Mouse (Mus musculus): ENCODE data around the gene Zfhx3. TPM values are rescaled to one million over a fixed set of nuclear protein-coding genes. Genes with fewer than 3 reads are reported as not detected.

Zfhx3 gene
- polyA plus RNA-seq, 1 experiment: 6.6 TPM

- no peak overlapping the region for H3K27ac ChIP-seq (ENCODE audit: control insufficient read depth, insufficient read depth, low read depth, low read length, poor library complexity)
- no peak overlapping the region for H3K4me3 ChIP-seq (replicated peaks; ENCODE audit: control insufficient read depth, low read depth, low read length)
- WGBS: 23% methylated on average over 9 of the region's 9 CpGs
- TF ChIP-seq CTCF (IDR thresholded peaks at IDR 0.05; ENCODE audit: control insufficient read depth, insufficient read depth, low read length) (no peak), POLR2A (IDR thresholded peaks at IDR 0.05; ENCODE audit: borderline replicate concordance, control insufficient read depth, low read depth, low read length) (no peak)
- H3K4me1 ChIP-seq (ENCODE audit: control insufficient read depth, insufficient read depth, low read length): no peaks in the 10 kb centered on the region
These were observed 459.7 kb downstream of the Zfhx3 start for GRCm38 (mm10) chr8:108402149-108402548.

GRCm38 (mm10) chr8:108406716-108407494 is 464.5 kb downstream of the Zfhx3 start:
- no peak overlapping the region for H3K4me3 ChIP-seq (replicated peaks; ENCODE audit: control insufficient read depth, low read depth, low read length)
- 65% methylated on average over 25 of the region's 25 CpGs for WGBS
- H3K4me1 ChIP-seq (ENCODE audit: control insufficient read depth, insufficient read depth, low read length): no peaks in the 10 kb centered on the region
- no peak overlapping the region for H3K27ac ChIP-seq (ENCODE audit: control insufficient read depth, insufficient read depth, low read depth, low read length, poor library complexity)
- TF ChIP-seq CTCF (IDR thresholded peaks at IDR 0.05; ENCODE audit: control insufficient read depth, insufficient read depth, low read length) (no peak), POLR2A (IDR thresholded peaks at IDR 0.05; ENCODE audit: borderline replicate concordance, control insufficient read depth, low read depth, low read length) (no peak)

- 82% methylated on average over 15 of the region's 15 CpGs for WGBS
- TF ChIP-seq POLR2A (IDR thresholded peaks at IDR 0.05; ENCODE audit: borderline replicate concordance, control insufficient read depth, low read depth, low read length) (no peak), CTCF (IDR thresholded peaks at IDR 0.05; ENCODE audit: control insufficient read depth, insufficient read depth, low read length) (no peak)
These were observed 476.9 kb downstream of the Zfhx3 start for GRCm38 (mm10) chr8:108419162-108419844.

GRCm38 (mm10) chr8:108422521-108422920 is 480.1 kb downstream of the Zfhx3 start:
- Histone ChIP-seq H3K27ac (ENCODE audit: control insufficient read depth, insufficient read depth, low read depth, low read length, poor library complexity) (no peak overlapping the region), H3K4me3 (replicated peaks; ENCODE audit: control insufficient read depth, low read depth, low read length) (no peak overlapping the region), H3K4me1 (ENCODE audit: control insufficient read depth, insufficient read depth, low read length) (no peaks in the 10 kb centered on the region)
- WGBS: 63% methylated on average over 3 of the region's 3 CpGs
- TF ChIP-seq CTCF (IDR thresholded peaks at IDR 0.05; ENCODE audit: control insufficient read depth, insufficient read depth, low read length): no peak
- no peak for TF ChIP-seq POLR2A (IDR thresholded peaks at IDR 0.05; ENCODE audit: borderline replicate concordance, control insufficient read depth, low read depth, low read length)

More at GRCm38 (mm10) chr8:108419162-108419844, 476.9 kb downstream of the Zfhx3 start:
- H3K4me3 ChIP-seq (replicated peaks; ENCODE audit: control insufficient read depth, low read depth, low read length): no peak overlapping the region
- no peak overlapping the region for H3K27ac ChIP-seq (ENCODE audit: control insufficient read depth, insufficient read depth, low read depth, low read length, poor library complexity)
- H3K4me1 ChIP-seq (ENCODE audit: control insufficient read depth, insufficient read depth, low read length): no peaks in the 10 kb centered on the region

- Histone ChIP-seq H3K27ac (ENCODE audit: control insufficient read depth, insufficient read depth, low read depth, low read length, poor library complexity) (no peak overlapping the region), H3K4me1 (ENCODE audit: control insufficient read depth, insufficient read depth, low read length) (no peaks in the 10 kb centered on the region), H3K4me3 (replicated peaks; ENCODE audit: control insufficient read depth, low read depth, low read length) (no peak overlapping the region)
- TF ChIP-seq POLR2A (IDR thresholded peaks at IDR 0.05; ENCODE audit: borderline replicate concordance, control insufficient read depth, low read depth, low read length) (no peak), CTCF (IDR thresholded peaks at IDR 0.05; ENCODE audit: control insufficient read depth, insufficient read depth, low read length) (no peak)
- WGBS: 34% methylated on average over 8 of the region's 8 CpGs
These were observed 481.9 kb downstream of the Zfhx3 start for GRCm38 (mm10) chr8:108424337-108424736.

GRCm38 (mm10) chr8:108433321-108433720 is 490.9 kb downstream of the Zfhx3 start:
- H3K4me3 ChIP-seq (replicated peaks; ENCODE audit: control insufficient read depth, low read depth, low read length): no peak overlapping the region
- H3K27ac ChIP-seq (ENCODE audit: control insufficient read depth, insufficient read depth, low read depth, low read length, poor library complexity): no peak overlapping the region
- no peak for TF ChIP-seq CTCF (IDR thresholded peaks at IDR 0.05; ENCODE audit: control insufficient read depth, insufficient read depth, low read length)
- no peak for TF ChIP-seq POLR2A (IDR thresholded peaks at IDR 0.05; ENCODE audit: borderline replicate concordance, control insufficient read depth, low read depth, low read length)
- 79% methylated on average over 5 of the region's 5 CpGs for WGBS
- no peaks in the 10 kb centered on the region for H3K4me1 ChIP-seq (ENCODE audit: control insufficient read depth, insufficient read depth, low read length)

- Histone ChIP-seq H3K4me1 (ENCODE audit: control insufficient read depth, insufficient read depth, low read length) (no peaks in the 10 kb centered on the region), H3K4me3 (replicated peaks; ENCODE audit: control insufficient read depth, low read depth, low read length) (no peak overlapping the region), H3K27ac (ENCODE audit: control insufficient read depth, insufficient read depth, low read depth, low read length, poor library complexity) (no peak overlapping the region)
- 73% methylated on average over 4 of the region's 4 CpGs for WGBS
- no peak for TF ChIP-seq CTCF (IDR thresholded peaks at IDR 0.05; ENCODE audit: control insufficient read depth, insufficient read depth, low read length)
- TF ChIP-seq POLR2A (IDR thresholded peaks at IDR 0.05; ENCODE audit: borderline replicate concordance, control insufficient read depth, low read depth, low read length): no peak
These were observed 492.1 kb downstream of the Zfhx3 start for GRCm38 (mm10) chr8:108434510-108434909.

- no peak for TF ChIP-seq POLR2A (IDR thresholded peaks at IDR 0.05; ENCODE audit: borderline replicate concordance, control insufficient read depth, low read depth, low read length)
- no peak for TF ChIP-seq CTCF (IDR thresholded peaks at IDR 0.05; ENCODE audit: control insufficient read depth, insufficient read depth, low read length)
- Histone ChIP-seq H3K4me3 (replicated peaks; ENCODE audit: control insufficient read depth, low read depth, low read length) (no peak overlapping the region), H3K4me1 (ENCODE audit: control insufficient read depth, insufficient read depth, low read length) (no peaks in the 10 kb centered on the region), H3K27ac (ENCODE audit: control insufficient read depth, insufficient read depth, low read depth, low read length, poor library complexity) (no peak overlapping the region)
- 84% methylated on average over 12 of the region's 12 CpGs for WGBS
These were observed 493.9 kb downstream of the Zfhx3 start for GRCm38 (mm10) chr8:108436336-108436735.
